Mouse (Mus musculus): ENCODE measurements around the gene Mrpl22.

- no peak for TF ChIP-seq CTCF (IDR thresholded peaks at IDR 0.05; ENCODE audit: insufficient read depth, low read depth, low read length)
- TF ChIP-seq POLR2A (IDR thresholded peaks at IDR 0.05; ENCODE audit: insufficient read depth, low read depth, low read length) = no peak
Measured at GRCm38 (mm10) chr11:58156871-58157270, 14.6 kb upstream of the Mrpl22 start.

Data from olfactory bulb, adult 2 months (tissue).